Mouse (Mus musculus) liver, postnatal 0 days (tissue): Measurements from ENCODE around the gene Btbd35f24. TPM values are rescaled to one million over a fixed set of nuclear protein-coding genes. Genes with fewer than 3 reads are reported as not detected.
"Not testable (repeated sequence)": the region's sequence is repeated elsewhere in the genome, so short reads cannot be mapped to it uniquely, and the experiment has no call there.

Experiments
- ATAC-seq: fragments of 200-750 bp; cut with Nextera tagmentation; 2 replicates; pipeline ENCODE4 v1.8.0; 2017; ENCODE audit warnings: mild to moderate bottlenecking, moderate library complexity
- DNase-seq: peaks from one replicate; pipeline ENCODE4 v3.0.0-alpha.2; 2016
- H3K27ac ChIP-seq: fragments of 300-500 bp; sonication (generic); 2 replicates; pipeline ENCODE4 v1.5.1; 2014; ENCODE audit warnings: antibody characterized with exemption, moderate library complexity, mild to moderate bottlenecking, low read depth
- H3K27me3 ChIP-seq: fragments of 300-500 bp; sonication (generic); 2 replicates; pipeline ENCODE4 v1.6.1; 2014; ENCODE audit warnings: low read length, control low read depth, mixed read lengths; ENCODE audit not compliant: insufficient read depth
- H3K36me3 ChIP-seq: fragments of 300-500 bp; sonication (generic); replicated peaks from 2 replicates; pipeline ENCODE4 v1.6.1; 2014; ENCODE audit warnings: mild to moderate bottlenecking, control low read depth, low read length, moderate library complexity, mixed read lengths; ENCODE audit not compliant: insufficient read depth
- H3K4me1 ChIP-seq: fragments of 300-500 bp; sonication (generic); 2 replicates; pipeline ENCODE4 v1.6.1; 2014; ENCODE audit warnings: antibody characterized with exemption, mild to moderate bottlenecking, control low read depth; ENCODE audit not compliant: insufficient read depth
- H3K4me2 ChIP-seq: fragments of 300-500 bp; sonication (generic); 2 replicates; pipeline ENCODE4 v1.6.1; 2014; ENCODE audit warnings: low read depth, mild to moderate bottlenecking, low read length, moderate library complexity, mixed read lengths
- H3K4me3 ChIP-seq: fragments of 300-500 bp; sonication (generic); 2 replicates; pipeline ENCODE4 v1.5.1; 2014; ENCODE audit warnings: low read depth, low read length
- H3K9ac ChIP-seq: fragments of 300-500 bp; sonication (generic); replicated peaks from 2 replicates; pipeline ENCODE4 v1.6.1; 2014; ENCODE audit warnings: mild to moderate bottlenecking, moderate library complexity
- H3K9me3 ChIP-seq: fragments of 300-500 bp; sonication (generic); 2 replicates; pipeline ENCODE4 v1.6.1; 2016; ENCODE audit warnings: mild to moderate bottlenecking, control low read depth, low read length, mixed read lengths
- WGBS: fragments of 180-500 bp; shearing (Covaris S2); extraction: QIAGEN DNeasy Blood & Tissue Kit; methylation state at CpG from one replicate; pipeline ENCODE4 v1.1.7; 2014; ENCODE audit not compliant: insufficient replicate concordance; 5-methylcytosine and 5-hydroxymethylcytosine counted together
- polyA plus RNA-seq: library from polyadenylated mRNA; unstranded; fragments of >200 nt; fragmentation: Nextera tagmentation; extraction: Ambion mirVana; gene quantifications from 2 replicates; pipeline ENCODE4 v1.2.1, GENCODE M21; 2015

Btbd35f24 gene
- not detected in 2 replicates for polyA plus RNA-seq

DNA sequence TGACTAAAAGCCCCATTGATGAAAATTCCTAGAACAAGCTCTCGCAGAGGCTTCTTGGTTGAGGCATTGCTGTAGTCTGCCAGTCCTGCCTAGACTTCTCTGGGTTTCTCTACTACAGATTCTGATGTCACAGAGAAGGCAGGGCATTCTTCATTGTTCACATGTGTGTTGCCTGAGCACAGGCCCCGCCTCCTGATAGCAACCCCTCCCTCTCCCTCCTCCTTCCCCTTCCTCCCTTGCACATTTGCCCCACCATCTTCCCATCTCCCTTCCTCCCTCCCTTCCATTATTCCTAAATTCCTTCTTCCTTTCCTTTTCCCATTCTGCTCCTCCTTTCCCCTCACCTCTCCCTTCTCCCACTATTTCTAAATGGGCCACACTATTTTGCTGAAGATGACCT lies at the start of gene Btbd35f24:
Gene Btbd35f24, minus strand, starts transcription at position 101 of the 400 bp plus-strand sequence.
- DNase-seq, H3K4me3 ChIP-seq, ATAC-seq, H3K9me3 ChIP-seq, H3K27ac ChIP-seq, H3K9ac ChIP-seq, H3K36me3 ChIP-seq, H3K4me2 ChIP-seq, H3K4me1 ChIP-seq, H3K27me3 ChIP-seq: not testable (repeated sequence)
- 0% methylated on average over 1 of the region's 2 CpGs for WGBS

Other genes with a start within 250 kb of the Btbd35f24 start
- not detected in 2 replicates for gene Btbd35f23, start 119.0 kb downstream of the Btbd35f24 start, polyA plus RNA-seq
- not detected in 2 replicates for gene Btbd35f11, start 247.9 kb upstream of the Btbd35f24 start, polyA plus RNA-seq